Mouse (Mus musculus) forebrain, embryonic 16.5 days (tissue): ENCODE measurements at regions not wholly inside any gene's neighbourhood (a gene's known extent, or its start where the extent isn't known, plus 50 kb on each side); places are given as distances from the start of the nearest gene placed in this dataset.

ENCODE experiments used
- ATAC-seq: fragments of 200-750 bp; cut with Nextera tagmentation; 2 replicates; pipeline ENCODE4 v1.8.0; 2017; ENCODE audit warnings: mild to moderate bottlenecking, moderate library complexity
- H3K27ac ChIP-seq: fragments of 300-500 bp; sonication (generic); 2 replicates; pipeline ENCODE4 v1.5.1; 2014; ENCODE audit warnings: low read length, control low read depth
- H3K27me3 ChIP-seq: fragments of 300-500 bp; sonication (generic); replicated peaks from 2 replicates; pipeline ENCODE4 v1.6.1; 2014; ENCODE audit warnings: low read length; ENCODE audit not compliant: control insufficient read depth, insufficient read depth
- H3K36me3 ChIP-seq: fragments of 300-500 bp; sonication (generic); 2 replicates; pipeline ENCODE4 v1.6.1; 2014; ENCODE audit not compliant: control insufficient read depth, insufficient read depth
- H3K4me1 ChIP-seq: fragments of 300-500 bp; sonication (generic); replicated peaks from 2 replicates; pipeline ENCODE4 v1.6.1; 2014; ENCODE audit warnings: low read length; ENCODE audit not compliant: control insufficient read depth, insufficient read depth
- H3K4me2 ChIP-seq: fragments of 300-500 bp; sonication (generic); 2 replicates; pipeline ENCODE4 v1.6.1; 2014; ENCODE audit warnings: mild to moderate bottlenecking, low read length, control low read depth
- H3K4me3 ChIP-seq: fragments of 300-500 bp; sonication (generic); replicated peaks from 2 replicates; pipeline ENCODE4 v1.5.1; 2014; ENCODE audit warnings: mild to moderate bottlenecking, low read length, control low read depth
- H3K9ac ChIP-seq: fragments of 300-500 bp; sonication (generic); replicated peaks from 2 replicates; pipeline ENCODE4 v1.6.1; 2014; ENCODE audit warnings: low read depth, low read length, control low read depth
- H3K9me3 ChIP-seq: fragments of 300-500 bp; sonication (generic); 2 replicates; pipeline ENCODE4 v1.6.1; 2016; ENCODE audit warnings: low read length; ENCODE audit not compliant: control insufficient read depth
- WGBS: fragments of 180-500 bp; shearing (Covaris S2); extraction: QIAGEN DNeasy Blood & Tissue Kit; methylation state at CpG from one replicate; pipeline ENCODE4 v1.1.7; 2014; 5-methylcytosine and 5-hydroxymethylcytosine counted together

DNA sequence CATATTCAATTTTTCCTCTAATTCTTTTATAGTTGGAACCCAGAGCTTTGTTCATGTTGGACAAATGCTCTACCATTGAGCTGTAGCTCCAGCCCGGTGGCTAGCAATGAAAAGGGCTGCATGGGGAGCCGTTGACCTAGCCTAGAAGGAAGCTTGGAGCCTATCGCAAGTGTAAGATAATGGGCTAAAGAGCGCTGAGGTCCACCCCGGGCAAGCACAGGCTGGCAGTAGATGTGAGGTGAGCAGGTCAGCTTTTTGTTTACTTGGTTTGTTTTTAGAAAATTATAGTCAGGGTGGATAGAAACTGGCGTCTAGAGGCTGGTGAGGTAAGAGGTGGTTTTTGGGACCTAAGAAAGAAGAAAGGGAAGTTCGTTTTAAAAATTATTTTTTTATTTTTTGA is 181.0 kb downstream of the Plpp3 start:
- no peak overlapping the region for H3K4me2 ChIP-seq
- no peaks in the 10 kb centered on the region for H3K9me3 ChIP-seq
- H3K9ac ChIP-seq = no peak overlapping the region
- no peak overlapping the region for H3K27ac ChIP-seq
- 71% methylated on average over 7 of the region's 7 CpGs for WGBS
- no peaks in the 10 kb centered on the region for H3K36me3 ChIP-seq
- H3K27me3 ChIP-seq = no peaks in the 10 kb centered on the region
- no peak for ATAC-seq
- H3K4me3 ChIP-seq = no peak overlapping the region
- peaks cover 3% of the 10 kb centered on the region; the same call in 1 of the 2 replicates for H3K4me1 ChIP-seq

DNA sequence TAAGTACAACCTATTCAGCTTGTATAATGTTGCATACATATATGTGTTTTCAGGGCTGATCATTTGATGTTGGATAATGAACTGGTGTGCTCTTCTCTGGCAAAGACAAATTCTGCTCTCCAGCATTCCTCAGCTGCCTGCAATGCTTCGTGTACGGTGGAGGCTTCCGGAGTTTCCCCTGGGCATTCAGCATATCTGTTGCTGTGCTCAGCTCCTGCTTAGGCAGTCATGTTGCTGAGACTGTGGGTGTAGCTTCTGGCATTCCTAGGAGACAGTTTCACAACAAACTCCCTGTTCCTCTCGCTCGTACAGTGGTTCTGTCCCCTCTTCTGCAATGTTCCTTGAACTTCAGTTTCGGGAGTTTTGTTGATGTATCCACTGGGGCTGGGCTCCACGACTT is 181.7 kb downstream of the Plpp3 start:
- H3K9ac ChIP-seq = no peak overlapping the region
- no peaks in the 10 kb centered on the region for H3K27me3 ChIP-seq
- H3K9me3 ChIP-seq = no peaks in the 10 kb centered on the region
- no peak overlapping the region for H3K4me3 ChIP-seq
- 85% methylated on average over 7 of the region's 7 CpGs for WGBS
- peaks cover 3% of the 10 kb centered on the region; the same call in 1 of the 2 replicates for H3K4me1 ChIP-seq
- H3K27ac ChIP-seq = no peak overlapping the region
- H3K4me2 ChIP-seq = no peak overlapping the region
- H3K36me3 ChIP-seq = no peaks in the 10 kb centered on the region
- ATAC-seq = no peak

DNA sequence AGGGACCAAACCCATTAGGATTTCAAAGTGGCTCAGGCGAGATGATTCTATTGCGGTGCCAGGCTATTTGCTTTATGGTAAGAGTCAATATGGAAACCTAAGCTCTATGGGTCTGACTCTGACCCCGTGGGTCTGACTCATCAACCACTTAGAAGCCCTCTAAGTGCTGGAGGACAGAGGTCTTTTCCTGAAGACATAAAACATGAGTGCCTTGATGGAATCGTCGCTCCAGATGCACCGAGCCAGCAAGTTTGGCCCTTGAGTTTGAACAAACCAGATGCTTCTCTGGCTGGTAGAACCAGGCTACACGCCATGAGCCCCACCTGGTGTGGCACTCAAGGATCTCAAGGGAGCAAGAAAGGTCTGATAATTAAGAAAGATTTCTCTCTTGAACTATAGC is 184.1 kb downstream of the Plpp3 start:
- no peak overlapping the region for H3K4me2 ChIP-seq
- WGBS = 91% methylated on average over 7 of the region's 7 CpGs
- no peak for ATAC-seq
- H3K4me1 ChIP-seq = no peaks in the 10 kb centered on the region
- no peak overlapping the region for H3K27ac ChIP-seq
- no peaks in the 10 kb centered on the region for H3K9me3 ChIP-seq
- H3K36me3 ChIP-seq = no peaks in the 10 kb centered on the region
- H3K4me3 ChIP-seq = no peak overlapping the region
- H3K9ac ChIP-seq = no peak overlapping the region
- H3K27me3 ChIP-seq = no peaks in the 10 kb centered on the region

DNA sequence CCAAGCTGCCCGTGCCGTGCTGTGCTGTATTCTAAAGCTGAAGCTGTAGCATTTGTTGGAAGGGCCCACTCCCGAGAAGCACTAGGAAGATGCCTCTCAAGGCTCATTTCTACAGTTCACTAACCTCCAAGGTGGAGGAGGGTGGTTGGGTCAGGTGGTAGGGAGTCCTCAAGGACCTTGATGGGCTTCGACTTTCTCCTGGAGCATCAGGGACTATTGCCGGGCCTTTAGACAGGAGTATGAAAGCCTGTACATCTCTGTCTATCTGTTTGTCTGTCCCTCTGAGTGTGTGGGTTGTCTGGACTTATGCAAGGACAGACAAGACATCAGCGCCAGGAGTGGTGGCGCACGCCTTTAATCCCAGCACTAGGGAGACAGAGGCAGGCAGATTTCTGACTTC is 189.7 kb downstream of the Plpp3 start:
- ATAC-seq = no peak
- Histone ChIP-seq H3K4me1 (no peaks in the 10 kb centered on the region), H3K4me3 (no peak overlapping the region), H3K4me2 (no peak overlapping the region), H3K9ac (no peak overlapping the region), H3K36me3 (no peaks in the 10 kb centered on the region), H3K9me3 (no peaks in the 10 kb centered on the region), H3K27ac (no peak overlapping the region), H3K27me3 (no peaks in the 10 kb centered on the region)
- 94% methylated on average over 8 of the region's 8 CpGs for WGBS

DNA sequence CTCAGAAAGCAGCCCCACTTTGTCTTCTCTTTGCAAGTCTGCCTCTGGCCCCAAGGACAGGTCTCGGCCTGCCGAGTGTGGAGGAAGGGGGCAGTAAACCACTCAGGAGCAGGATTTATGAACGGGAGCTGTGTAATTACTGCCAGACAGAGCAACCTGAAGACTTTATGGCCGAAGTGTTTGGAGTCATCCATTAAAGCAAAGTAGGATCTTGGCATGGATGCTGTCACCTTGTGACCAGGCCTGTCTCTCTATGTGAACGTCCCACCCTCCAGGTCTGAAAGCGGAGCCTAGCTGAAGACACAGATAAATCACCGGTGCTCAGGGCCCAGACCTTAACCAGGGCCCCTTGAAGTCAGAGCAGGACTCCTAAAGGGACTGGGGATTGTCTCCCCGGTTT is 190.8 kb downstream of the Plpp3 start:
- H3K9ac ChIP-seq = no peak overlapping the region
- no peaks in the 10 kb centered on the region for H3K4me1 ChIP-seq
- no peaks in the 10 kb centered on the region for H3K27me3 ChIP-seq
- no peak overlapping the region for H3K4me3 ChIP-seq
- H3K36me3 ChIP-seq = no peaks in the 10 kb centered on the region
- H3K9me3 ChIP-seq = no peaks in the 10 kb centered on the region
- no peak for ATAC-seq
- no peak overlapping the region for H3K4me2 ChIP-seq
- no peak overlapping the region for H3K27ac ChIP-seq
- WGBS = 90% methylated on average over 8 of the region's 8 CpGs

DNA sequence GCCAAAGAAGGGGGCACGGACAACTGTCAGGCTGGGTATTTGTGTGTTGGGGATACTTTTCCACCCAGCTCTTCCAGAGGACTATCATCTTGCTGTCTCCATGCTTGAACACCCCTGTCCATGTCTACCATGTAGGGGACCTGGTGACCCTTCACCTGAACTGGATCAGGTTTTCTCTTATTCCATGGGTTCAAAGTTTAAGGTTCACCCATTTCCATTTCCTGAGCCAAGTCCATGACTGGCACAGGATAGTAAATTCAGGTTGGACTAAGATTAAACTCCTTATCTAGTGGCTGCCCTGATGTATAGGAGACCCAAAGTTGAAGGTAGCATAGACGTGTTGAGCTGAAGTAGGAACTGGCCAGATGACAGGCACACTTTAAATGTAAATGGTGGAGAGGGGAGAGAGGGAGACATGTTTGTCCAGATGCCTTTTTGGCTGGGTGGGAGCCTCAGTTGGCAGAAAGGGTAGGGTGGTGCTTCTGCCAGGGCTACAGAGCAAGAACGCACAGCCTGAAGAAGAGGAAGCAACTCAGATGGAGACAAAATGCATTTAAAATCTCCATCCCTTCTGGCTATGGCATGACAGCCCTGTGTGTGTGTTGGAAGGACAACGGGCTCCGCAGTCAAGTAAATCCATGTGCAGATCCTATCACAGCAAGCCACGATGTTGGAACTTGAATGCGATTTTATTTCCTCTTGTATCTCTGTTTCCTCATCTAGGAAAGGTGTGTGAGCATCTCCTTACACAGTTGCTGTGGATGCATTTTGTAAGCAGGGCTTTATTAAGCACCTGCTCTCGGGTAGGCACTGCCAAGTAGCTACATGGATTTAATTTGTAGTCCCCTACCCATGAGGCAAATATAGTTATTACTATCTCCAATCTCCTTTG is 192.4 kb downstream of the Plpp3 start:
- Histone ChIP-seq H3K36me3 (no peaks in the 10 kb centered on the region), H3K27me3 (no peaks in the 10 kb centered on the region), H3K4me1 (no peaks in the 10 kb centered on the region), H3K27ac (no peak overlapping the region), H3K9ac (no peak overlapping the region), H3K9me3 (no peaks in the 10 kb centered on the region), H3K4me3 (no peak overlapping the region), H3K4me2 (no peak overlapping the region)
- ATAC-seq = no peak
- 85% methylated on average over 8 of the region's 8 CpGs for WGBS

DNA sequence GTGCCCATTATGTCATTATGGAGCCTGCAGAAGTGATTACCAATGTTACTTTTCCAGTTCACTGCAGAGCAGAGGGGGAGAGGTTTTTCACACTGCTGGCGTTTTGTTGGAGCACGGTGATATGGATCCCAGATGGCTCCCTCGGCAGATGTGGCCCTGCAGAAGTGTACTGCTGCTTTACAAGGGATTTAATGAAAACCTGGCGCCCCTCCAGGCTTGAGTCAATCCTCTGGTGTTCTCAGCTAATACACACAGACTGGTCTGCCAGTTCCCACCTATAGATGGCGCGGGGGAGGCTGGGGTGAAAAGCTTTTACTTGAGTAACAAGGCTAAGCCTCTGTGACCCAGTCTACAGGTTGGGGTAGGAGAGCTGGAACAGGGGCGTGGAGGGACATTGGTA is 195.2 kb downstream of the Plpp3 start:
- no peaks in the 10 kb centered on the region for H3K9me3 ChIP-seq
- ATAC-seq = peak; percentile 69
- H3K4me1 ChIP-seq = no peaks in the 10 kb centered on the region
- no peak overlapping the region for H3K9ac ChIP-seq
- no peak overlapping the region for H3K4me3 ChIP-seq
- no peaks in the 10 kb centered on the region for H3K36me3 ChIP-seq
- H3K4me2 ChIP-seq = no peak overlapping the region
- 39% methylated on average over 7 of the region's 7 CpGs for WGBS
- no peak overlapping the region for H3K27ac ChIP-seq
- H3K27me3 ChIP-seq = no peaks in the 10 kb centered on the region

DNA sequence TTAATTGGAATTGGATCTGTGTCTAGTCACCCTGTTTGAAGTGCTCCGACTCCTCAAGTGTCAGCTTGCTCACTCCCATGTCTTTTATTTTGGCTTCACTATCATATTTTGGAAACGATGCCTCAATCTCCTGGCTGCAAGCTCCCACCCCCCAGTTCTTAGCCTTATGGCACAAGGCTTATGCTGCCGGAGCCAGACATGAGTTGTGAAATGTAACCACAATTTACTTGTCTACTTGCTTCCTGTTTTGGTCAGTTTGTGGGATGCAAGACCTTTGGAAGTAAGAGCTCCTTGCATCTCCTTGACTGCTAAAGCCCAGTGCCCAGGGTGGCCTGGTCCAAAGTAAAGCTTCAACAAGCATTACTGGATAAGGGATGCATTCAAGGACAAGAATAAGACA is 195.8 kb downstream of the Plpp3 start:
- Histone ChIP-seq H3K9me3 (no peaks in the 10 kb centered on the region), H3K4me1 (no peaks in the 10 kb centered on the region), H3K9ac (no peak overlapping the region), H3K36me3 (no peaks in the 10 kb centered on the region), H3K27ac (no peak overlapping the region), H3K27me3 (no peaks in the 10 kb centered on the region), H3K4me2 (no peak overlapping the region), H3K4me3 (no peak overlapping the region)
- no peak for ATAC-seq
- 62% methylated on average over 3 of the region's 3 CpGs for WGBS

DNA sequence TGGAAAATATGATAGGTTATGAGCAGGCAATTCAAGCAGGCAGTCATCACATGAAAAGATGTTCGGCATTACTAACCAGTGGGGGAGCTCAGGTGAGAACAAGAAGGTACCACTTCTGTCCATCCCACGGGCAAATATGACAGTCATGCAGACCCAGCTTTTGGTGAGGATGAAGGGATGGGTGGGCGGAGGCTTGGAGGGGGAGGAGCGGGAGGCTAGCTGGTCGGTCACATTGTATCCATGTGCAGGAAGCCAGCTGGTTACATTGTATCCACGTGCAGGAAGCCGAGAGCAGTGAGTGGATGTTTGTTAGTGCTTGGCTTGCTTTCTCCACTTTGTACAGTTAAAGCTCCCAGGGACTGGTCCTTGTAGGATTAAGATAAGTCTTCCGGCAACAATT is 196.9 kb downstream of the Plpp3 start:
- no peak overlapping the region for H3K4me3 ChIP-seq
- H3K4me1 ChIP-seq = no peaks in the 10 kb centered on the region
- no peaks in the 10 kb centered on the region for H3K27me3 ChIP-seq
- no peak overlapping the region for H3K4me2 ChIP-seq
- H3K9me3 ChIP-seq = no peaks in the 10 kb centered on the region
- no peaks in the 10 kb centered on the region for H3K36me3 ChIP-seq
- no peak overlapping the region for H3K27ac ChIP-seq
- H3K9ac ChIP-seq = no peak overlapping the region
- 73% methylated on average over 8 of the region's 8 CpGs for WGBS
- no peak for ATAC-seq

DNA sequence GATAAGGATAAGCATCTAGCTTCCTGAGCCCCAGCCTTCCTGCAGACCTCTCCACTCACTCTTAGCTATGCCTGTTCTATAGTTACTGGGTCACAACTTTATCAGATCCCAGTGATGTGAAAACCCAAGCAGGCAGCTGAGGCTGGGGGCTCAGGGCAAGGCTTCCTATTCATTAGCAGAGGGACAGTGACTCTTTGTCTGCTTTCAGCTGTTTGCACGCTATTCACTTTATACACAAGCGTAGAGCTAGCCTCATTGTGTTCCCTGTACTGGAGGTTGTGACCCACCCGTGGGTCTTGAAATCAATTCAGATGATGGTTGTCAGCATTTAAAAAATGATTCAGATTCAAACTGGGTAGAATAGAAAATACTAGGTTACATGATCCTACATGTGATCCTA is 199.5 kb downstream of the Plpp3 start:
- H3K4me1 ChIP-seq = no peaks in the 10 kb centered on the region
- no peaks in the 10 kb centered on the region for H3K36me3 ChIP-seq
- H3K4me3 ChIP-seq = no peak overlapping the region
- H3K9ac ChIP-seq = no peak overlapping the region
- H3K27me3 ChIP-seq = no peaks in the 10 kb centered on the region
- ATAC-seq = no peak
- 37% methylated on average over 3 of the region's 3 CpGs for WGBS
- H3K27ac ChIP-seq = no peak overlapping the region
- H3K4me2 ChIP-seq = no peak overlapping the region
- H3K9me3 ChIP-seq = no peaks in the 10 kb centered on the region
